In the genomic region with DNA sequence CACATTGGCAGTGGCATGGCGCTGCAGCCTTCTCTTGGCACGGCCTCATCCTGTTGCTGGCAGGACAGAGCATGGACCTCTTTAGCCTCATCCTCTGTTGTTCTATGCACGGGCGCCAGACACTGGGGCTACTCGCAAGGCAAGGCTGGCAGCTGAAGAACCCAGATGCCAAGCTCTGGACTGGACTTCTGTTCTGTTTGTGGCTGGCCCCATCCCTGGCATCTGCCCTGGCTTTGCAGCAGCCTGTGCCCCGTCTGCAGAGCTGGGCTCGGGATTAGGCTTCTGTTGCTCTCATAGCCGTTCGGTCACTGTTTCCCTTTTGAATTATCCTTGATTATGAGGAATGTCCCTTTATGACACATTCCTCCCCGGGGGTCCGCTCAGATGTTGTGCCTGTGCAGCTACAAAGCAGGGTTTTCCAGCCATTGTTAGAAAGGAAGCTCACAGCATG, we compare ENCODE assay signal across 11 mouse cellular contexts.
A peak's percentile ranks its signal among the peaks of the same experiment; 100 is the strongest.
DNase-seq lines count a peak whose midpoint lies in the region; ATAC-seq and TF ChIP-seq lines count a peak whose summit lies in the region.
"Had no signal": no experiment of that assay in that cellular context is flagged by ENCODE, and none has a peak within 500 bp of the region (broad histone marks: within the 10 kb centered on the region; RNA-seq: fewer than 3 reads in every experiment).

No protein-coding gene starts in this region.

- H3K4me3 ChIP-seq in forebrain, embryonic 13.5 days = no peak overlapping the region
- no peak overlapping the region for H3K4me3 ChIP-seq in limb, embryonic 10.5 days
- no peak overlapping the region for H3K4me3 ChIP-seq in lung, adult 2 months (replicated peaks; ENCODE audit: extremely low read depth, low read depth, low read length)
- H3K4me3 ChIP-seq in intestine, postnatal 0 days (ENCODE audit: low read depth, low read length) = no peak overlapping the region
- H3K4me3 ChIP-seq: limb, embryonic 13.5 days had no signal

- peaks cover 5% of the 10 kb centered on the region; the same call in 1 of the 2 replicates for H3K4me1 ChIP-seq in forebrain, embryonic 13.5 days
- 0 out of 2 replicates have a peak, but pooled peaks cover 3% of the 10 kb centered on the region for H3K4me1 ChIP-seq in limb, embryonic 10.5 days
- no peaks in the 10 kb centered on the region for H3K4me1 ChIP-seq in lung, adult 2 months (ENCODE audit: control insufficient read depth, insufficient read depth, low read length)
- H3K4me1 ChIP-seq in intestine, postnatal 0 days (replicated peaks; ENCODE audit: control insufficient read depth, insufficient read depth, low read length) = no peaks in the 10 kb centered on the region

- DNase-seq in frontal cortex, postnatal 36 days (ENCODE audit: low spot score in 2 of 2) = no peak
- peak; percentile 74 for DNase-seq in brain, adult 2 months (ENCODE audit: low read depth, low spot score)
- peak; percentile 9 to 30 for DNase-seq in layer of hippocampus, postnatal 36 days
- no peak for DNase-seq in limb, embryonic 10.5 days (ENCODE audit: low spot score)
- DNase-seq in lung, adult 2 months = no peak
- DNase-seq: kidney, postnatal 10 days; lung, postnatal 4 days had no signal

- H3K36me3 ChIP-seq in forebrain, embryonic 13.5 days (ENCODE audit: poor library complexity, severe bottlenecking) = no peaks in the 10 kb centered on the region
- H3K36me3 ChIP-seq in limb, embryonic 10.5 days = no peaks in the 10 kb centered on the region
- no peaks in the 10 kb centered on the region for H3K36me3 ChIP-seq in intestine, postnatal 0 days (ENCODE audit: control insufficient read depth, insufficient read depth)
- H3K36me3 ChIP-seq: limb, embryonic 13.5 days had no signal

- H3K9me3 ChIP-seq in forebrain, embryonic 13.5 days (replicated peaks) = no peaks in the 10 kb centered on the region
- no peaks in the 10 kb centered on the region for H3K9me3 ChIP-seq in limb, embryonic 10.5 days (replicated peaks)
- H3K9me3 ChIP-seq in intestine, postnatal 0 days (ENCODE audit: control insufficient read depth) = no peaks in the 10 kb centered on the region
- H3K9me3 ChIP-seq: limb, embryonic 13.5 days had no signal

- no peak overlapping the region for H3K9ac ChIP-seq in forebrain, embryonic 13.5 days
- H3K9ac ChIP-seq in intestine, postnatal 0 days (ENCODE audit: low read depth, low read length) = no peak overlapping the region
- H3K9ac ChIP-seq: limb, embryonic 13.5 days had no signal

- H3K27ac ChIP-seq in forebrain, embryonic 13.5 days = no peak overlapping the region
- no peak overlapping the region for H3K27ac ChIP-seq in limb, embryonic 10.5 days
- no peak overlapping the region for H3K27ac ChIP-seq in intestine, postnatal 0 days (ENCODE audit: low read depth, low read length)
- H3K27ac ChIP-seq: limb, embryonic 13.5 days had no signal

- H3K4me2 ChIP-seq in forebrain, embryonic 13.5 days = no peak overlapping the region
- H3K4me2 ChIP-seq in intestine, postnatal 0 days (replicated peaks; ENCODE audit: low read depth) = no peak overlapping the region
- H3K4me2 ChIP-seq: limb, embryonic 13.5 days had no signal

- no peak for TF ChIP-seq POLR2A in lung, adult 2 months (IDR thresholded peaks at IDR 0.05; ENCODE audit: borderline replicate concordance, extremely low read depth, low read depth, low read length)

- ATAC-seq in frontal cortex, adult (ENCODE audit: low TSS enrichment) = 0 out of 2 replicates have a peak, but pooled peaks have one; percentile 38
- peak; percentile 68 for ATAC-seq in forebrain, embryonic 13.5 days
- ATAC-seq in intestine, postnatal 0 days = no peak

- WGBS in forebrain, embryonic 13.5 days = 41% methylated on average over 11 of the region's 11 CpGs
- WGBS in limb, embryonic 10.5 days = 81% methylated on average over 11 of the region's 11 CpGs
- 77% methylated on average over 11 of the region's 11 CpGs for WGBS in lung, adult 2 months
- 76% methylated on average over 11 of the region's 11 CpGs for WGBS in intestine, postnatal 0 days

- H3K27me3 ChIP-seq in forebrain, embryonic 13.5 days = no peaks in the 10 kb centered on the region
- H3K27me3 ChIP-seq in limb, embryonic 10.5 days (ENCODE audit: low read depth, poor library complexity, severe bottlenecking) = peaks cover 65% of the 10 kb centered on the region
- H3K27me3 ChIP-seq in intestine, postnatal 0 days (replicated peaks; ENCODE audit: control insufficient read depth, insufficient read depth, low read length) = no peaks in the 10 kb centered on the region

- TF ChIP-seq CTCF in lung, adult 2 months (IDR thresholded peaks at IDR 0.05; ENCODE audit: insufficient read depth, low read length) = no peak
- no peak for TF ChIP-seq CTCF in intestine, postnatal 0 days (IDR thresholded peaks at IDR 0.05; ENCODE audit: low read depth)

Comparison
In these comparisons a context has a peak if more than half of its experiments do, and no peak if none do; other contexts are left out.
1. DNase-seq: peak in brain, adult 2 months (single experiment) and layer of hippocampus, postnatal 36 days (2 of 2); none in frontal cortex, postnatal 36 days (0 of 2), limb, embryonic 10.5 days (single experiment) and lung, adult 2 months (single experiment).